Mouse (Mus musculus): Measurements from ENCODE around the gene Cep135.

The Cep135 gene

GRCm38 (mm10) chr5:76645091-76645868, 56.8 kb downstream of the Cep135 start:
- no peak for DNase-seq

GRCm38 (mm10) chr5:76649897-76650296, 61.4 kb downstream of the Cep135 start:
- DNase-seq, result no peak

GRCm38 (mm10) chr5:76651151-76651725, 62.7 kb downstream of the Cep135 start:
- DNase-seq, result no peak

GRCm38 (mm10) chr5:76656212-76656611, 67.7 kb downstream of the Cep135 start, which contains the start of gene C530008M17Rik:
C530008M17Rik (plus strand) TSS chr5:76656512.
- no peak for DNase-seq

- DNase-seq, result peak; percentile 73
Measured at GRCm38 (mm10) chr5:76657245-76658083, 69.0 kb downstream of the Cep135 start.

GRCm38 (mm10) chr5:76658084-76658934, 69.8 kb downstream of the Cep135 start:
- peak; percentile 25 for DNase-seq

- no peak for DNase-seq
Measured at GRCm38 (mm10) chr5:76659958-76660635, 71.6 kb downstream of the Cep135 start.

- no peak for DNase-seq
Measured at GRCm38 (mm10) chr5:76661310-76661709, 72.8 kb downstream of the Cep135 start.

- DNase-seq, result no peak
Measured at GRCm38 (mm10) chr5:76664936-76665335, 76.4 kb downstream of the Cep135 start.

- no peak for DNase-seq
Measured at GRCm38 (mm10) chr5:76665421-76665820, 76.9 kb downstream of the Cep135 start.

- no peak for DNase-seq
Measured at GRCm38 (mm10) chr5:76666026-76666756, 77.7 kb downstream of the Cep135 start.

GRCm38 (mm10) chr5:76668118-76668517, 79.6 kb downstream of the Cep135 start:
- DNase-seq, result no peak

- no peak for DNase-seq
Measured at GRCm38 (mm10) chr5:76668547-76668946, 80.0 kb downstream of the Cep135 start.

- DNase-seq, result no peak
Measured at GRCm38 (mm10) chr5:76670183-76670582, 81.7 kb downstream of the Cep135 start.

GRCm38 (mm10) chr5:76674022-76674653, 85.6 kb downstream of the Cep135 start:
- no peak for DNase-seq

GRCm38 (mm10) chr5:76675369-76675768, 86.9 kb downstream of the Cep135 start:
- peak; percentile 17 for DNase-seq

GRCm38 (mm10) chr5:76680959-76681358, 92.5 kb downstream of the Cep135 start:
- DNase-seq, result no peak

GRCm38 (mm10) chr5:76681895-76682656, 93.6 kb downstream of the Cep135 start:
- no peak for DNase-seq

GRCm38 (mm10) chr5:76683455-76683854, 95.0 kb downstream of the Cep135 start:
- DNase-seq, result no peak

All from kidney, postnatal 14 days (tissue).